Mouse (Mus musculus) forebrain, embryonic 13.5 days (tissue): ENCODE data around the gene 6030452D12Rik. TPM values are rescaled to one million over a fixed set of nuclear protein-coding genes. Genes with fewer than 3 reads are reported as not detected.

Experiments
- ATAC-seq: fragments of 200-750 bp; cut with Nextera tagmentation; 2 replicates; pipeline ENCODE4 v1.8.0; 2017
- H3K27ac ChIP-seq: fragments of 300-500 bp; sonication (generic); 2 replicates; pipeline ENCODE4 v1.5.1; 2015; ENCODE audit warnings: inconsistent platforms, mild to moderate bottlenecking, moderate library complexity
- H3K27me3 ChIP-seq: fragments of 300-500 bp; sonication (generic); 2 replicates; pipeline ENCODE4 v1.6.1; 2015; ENCODE audit warnings: mild to moderate bottlenecking, inconsistent platforms
- H3K36me3 ChIP-seq: fragments of 300-500 bp; sonication (generic); 2 replicates; pipeline ENCODE4 v1.6.1; 2015; ENCODE audit warnings: mild to moderate bottlenecking, inconsistent platforms; ENCODE audit not compliant: poor library complexity, severe bottlenecking
- H3K4me1 ChIP-seq: fragments of 300-500 bp; sonication (generic); 2 replicates; pipeline ENCODE4 v1.6.1; 2015; ENCODE audit warnings: inconsistent platforms
- H3K4me2 ChIP-seq: fragments of 300-500 bp; sonication (generic); 2 replicates; pipeline ENCODE4 v1.6.1; 2015; ENCODE audit warnings: inconsistent platforms, mild to moderate bottlenecking, moderate library complexity
- H3K4me3 ChIP-seq: fragments of 300-500 bp; sonication (generic); 2 replicates; pipeline ENCODE4 v1.5.1; 2015; ENCODE audit warnings: mild to moderate bottlenecking, inconsistent platforms
- H3K9ac ChIP-seq: fragments of 300-500 bp; sonication (generic); 2 replicates; pipeline ENCODE4 v1.6.1; 2015; ENCODE audit warnings: mild to moderate bottlenecking, inconsistent platforms
- H3K9me3 ChIP-seq: fragments of 300-500 bp; sonication (generic); replicated peaks from 2 replicates; pipeline ENCODE4 v1.6.1; 2016; ENCODE audit warnings: inconsistent platforms
- WGBS: fragments of 180-500 bp; shearing (Covaris S2); methylation state at CpG from one replicate; pipeline ENCODE4 v1.1.7; 2015; 5-methylcytosine and 5-hydroxymethylcytosine counted together
- polyA plus RNA-seq: library from polyadenylated mRNA; unstranded; fragments of >200 nt; fragmentation: Nextera tagmentation; extraction: Ambion mirVana; gene quantifications from 2 replicates; pipeline ENCODE4 v1.2.1, GENCODE M21; 2015

Gene 6030452D12Rik
- polyA plus RNA-seq: not detected in 2 replicates

DNA sequence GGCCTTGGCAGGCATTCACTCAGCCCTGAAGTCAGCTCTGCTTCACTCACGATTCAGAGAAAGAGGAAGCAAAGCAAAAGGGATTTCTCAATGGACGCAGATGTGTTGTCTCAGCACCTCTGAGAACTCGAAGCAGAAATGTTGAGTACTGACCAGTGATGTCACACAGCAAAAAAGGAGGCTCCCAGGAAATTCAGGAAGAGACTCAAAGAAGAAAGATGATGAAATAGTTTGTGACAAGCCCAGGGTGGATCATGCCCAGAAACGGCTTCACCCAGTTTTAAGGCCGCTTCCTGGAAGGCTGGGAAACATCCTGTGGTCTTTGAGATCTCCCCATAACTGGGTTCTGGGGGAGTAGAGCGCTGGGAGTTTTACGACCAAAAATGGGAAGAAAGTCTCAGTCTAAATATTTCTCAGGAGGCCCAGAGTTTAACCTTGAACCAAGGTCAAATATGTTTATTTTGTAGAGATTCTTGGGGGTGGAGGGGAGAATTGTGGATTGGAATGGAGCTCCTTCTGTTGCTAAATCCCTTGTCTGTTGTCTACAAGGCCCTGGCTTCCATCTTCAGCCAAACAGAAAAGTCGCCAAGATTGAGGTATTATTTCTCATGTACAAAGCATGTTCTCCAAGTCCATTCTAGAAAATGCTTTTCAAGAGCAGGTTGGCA, at the start of gene 6030452D12Rik:
Gene 6030452D12Rik, plus strand, starts transcription at position 505 of the 668 bp plus-strand sequence.
- no peak for ATAC-seq
- Histone ChIP-seq H3K27me3 (peaks cover 4% of the 10 kb centered on the region; the same call in 1 of the 2 replicates), H3K4me1 (no peaks in the 10 kb centered on the region), H3K4me3 (no peak within 1 kb of the TSS), H3K9ac (no peak within 1 kb of the TSS), H3K36me3 (no peaks in the 10 kb centered on the region), H3K27ac (no peak within 1 kb of the TSS), H3K9me3 (no peaks in the 10 kb centered on the region), H3K4me2 (no peak within 1 kb of the TSS)
- WGBS: 85% methylated on average over 8 of the region's 8 CpGs

DNA sequence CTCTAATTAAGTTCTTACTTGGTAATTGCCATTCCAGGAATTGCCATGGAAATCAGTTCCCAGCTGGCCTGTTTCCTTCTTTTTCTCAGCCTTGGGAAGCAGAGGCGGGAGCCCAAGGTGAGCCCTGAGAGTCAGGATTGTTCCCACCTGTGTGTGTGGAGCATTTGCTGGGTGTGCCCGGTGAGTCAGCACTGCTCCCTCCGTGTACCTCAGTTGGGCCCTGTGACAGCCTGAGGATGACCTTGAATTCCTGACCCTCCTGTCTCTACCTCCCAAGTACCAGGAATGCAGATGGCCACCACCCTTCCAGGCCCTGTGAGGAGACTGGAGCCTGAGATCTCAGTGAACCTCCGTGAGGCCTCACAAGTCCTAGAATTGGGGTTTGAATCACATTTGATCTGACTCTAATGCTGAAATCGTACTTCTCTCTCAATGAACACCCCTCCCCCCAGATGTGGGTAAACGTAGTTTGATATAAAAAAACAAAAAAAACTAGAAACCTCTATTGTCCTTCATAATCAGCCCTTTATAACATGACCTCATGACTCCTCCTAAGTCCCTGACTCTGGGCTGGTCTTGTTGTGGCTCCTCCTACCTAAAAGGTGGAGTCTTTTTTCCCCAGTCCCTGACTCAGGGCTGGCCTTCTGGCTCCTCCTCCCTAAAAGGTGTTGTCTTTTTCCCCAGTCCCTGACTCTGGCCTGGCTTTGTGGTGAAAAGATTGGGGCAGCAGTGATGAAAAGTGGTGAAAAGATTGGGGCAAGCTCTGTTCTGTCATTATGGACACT, 48.8 kb upstream of the 6030452D12Rik start:
- H3K27ac ChIP-seq: no peak overlapping the region
- no peak overlapping the region for H3K9ac ChIP-seq
- no peaks in the 10 kb centered on the region; the same call in 1 of the 2 replicates for H3K9me3 ChIP-seq
- no peak for ATAC-seq
- H3K4me3 ChIP-seq: no peak overlapping the region
- H3K36me3 ChIP-seq: no peaks in the 10 kb centered on the region
- H3K4me1 ChIP-seq: no peaks in the 10 kb centered on the region
- 74% methylated on average over 6 of the region's 6 CpGs for WGBS
- H3K27me3 ChIP-seq: no peaks in the 10 kb centered on the region
- no peak overlapping the region for H3K4me2 ChIP-seq

DNA sequence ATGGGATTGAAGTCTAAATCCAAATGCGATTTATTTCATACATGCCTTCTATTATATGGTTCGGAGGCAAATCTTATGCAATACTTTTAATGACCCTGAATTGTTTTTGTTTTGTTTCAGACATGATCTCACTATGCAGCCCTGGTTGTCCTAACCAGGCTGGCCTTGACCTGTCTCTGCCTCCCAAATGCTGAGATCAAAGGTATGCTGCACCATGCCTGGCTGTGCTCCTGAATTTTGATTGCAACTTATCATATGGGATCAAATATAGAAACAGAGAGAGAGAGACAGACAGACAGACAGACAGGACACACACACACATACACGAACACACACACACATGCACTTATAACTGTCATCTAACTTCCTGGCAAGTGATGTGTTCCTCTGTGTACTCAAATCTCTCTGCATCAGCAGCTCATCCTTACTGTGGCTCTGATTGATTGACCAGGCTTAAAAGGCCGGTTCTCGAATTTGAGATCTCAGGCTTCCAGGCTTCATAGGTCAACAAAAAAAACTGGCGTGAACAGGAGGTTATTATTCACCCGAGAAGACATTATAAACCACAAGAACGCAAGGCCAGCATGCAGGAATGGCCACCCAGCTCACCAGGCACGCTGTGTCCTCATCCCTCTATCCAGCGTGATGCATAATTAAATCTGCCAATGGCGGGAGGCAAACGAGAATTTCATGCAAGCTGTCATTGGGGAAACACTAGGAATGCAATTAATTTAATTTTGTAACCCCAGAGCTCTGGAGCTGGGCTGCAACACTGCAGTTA, 47.4 kb upstream of the 6030452D12Rik start:
- Histone ChIP-seq H3K9ac (no peak overlapping the region), H3K27ac (no peak overlapping the region), H3K27me3 (no peaks in the 10 kb centered on the region), H3K4me1 (no peaks in the 10 kb centered on the region), H3K36me3 (no peaks in the 10 kb centered on the region), H3K4me3 (no peak overlapping the region), H3K9me3 (no peaks in the 10 kb centered on the region; the same call in 1 of the 2 replicates), H3K4me2 (no peak overlapping the region)
- WGBS: 77% methylated on average over 12 of the region's 12 CpGs
- ATAC-seq: no peak

DNA sequence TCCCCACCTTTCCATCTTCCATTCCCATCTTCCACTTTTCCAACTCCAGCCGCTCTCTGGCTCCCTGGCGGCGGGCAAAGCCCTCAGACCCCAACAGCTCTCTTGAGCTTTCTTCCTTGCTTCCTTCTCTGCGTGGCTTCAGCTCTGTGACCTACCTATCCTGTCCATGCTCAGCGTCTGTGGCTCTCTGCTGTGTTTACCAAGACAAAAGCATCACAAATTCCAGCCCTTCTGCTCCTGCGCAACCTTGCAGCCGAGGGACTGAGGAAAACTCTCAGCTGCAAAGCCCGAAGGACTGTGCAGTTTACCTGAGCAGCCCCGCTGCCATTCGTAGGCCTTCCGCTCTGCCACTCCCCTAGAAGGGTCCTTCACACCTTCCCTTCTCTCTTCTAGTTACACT, 46.3 kb upstream of the 6030452D12Rik start:
- Histone ChIP-seq H3K4me2 (no peak overlapping the region), H3K27ac (no peak overlapping the region), H3K36me3 (no peaks in the 10 kb centered on the region), H3K9ac (no peak overlapping the region), H3K4me3 (no peak overlapping the region), H3K27me3 (no peaks in the 10 kb centered on the region), H3K4me1 (no peaks in the 10 kb centered on the region), H3K9me3 (no peaks in the 10 kb centered on the region; the same call in 1 of the 2 replicates)
- WGBS: 75% methylated on average over 11 of the region's 11 CpGs
- ATAC-seq: no peak

DNA sequence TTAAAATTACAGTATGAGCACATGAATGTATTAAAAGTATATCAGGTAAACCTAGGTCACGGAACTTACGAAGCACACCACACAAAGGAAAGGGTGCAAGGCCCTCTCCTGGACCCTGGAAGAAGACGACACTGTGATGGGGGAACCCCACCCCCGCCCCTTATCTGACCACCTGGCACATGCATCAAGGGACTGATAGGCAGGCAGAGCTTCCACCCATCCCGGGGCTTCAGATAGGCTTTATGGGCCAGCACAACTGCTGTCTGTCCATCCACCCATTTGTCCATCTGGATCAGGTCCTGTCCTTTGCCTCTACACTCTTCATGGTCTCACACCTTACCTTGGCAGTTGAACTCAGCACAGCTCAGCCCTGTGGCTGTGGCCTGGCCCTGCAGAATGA, 38.2 kb upstream of the 6030452D12Rik start:
- H3K4me1 ChIP-seq: no peaks in the 10 kb centered on the region
- H3K36me3 ChIP-seq: no peaks in the 10 kb centered on the region
- H3K9me3 ChIP-seq: no peaks in the 10 kb centered on the region
- no peak overlapping the region for H3K27ac ChIP-seq
- H3K27me3 ChIP-seq: no peaks in the 10 kb centered on the region
- WGBS: 91% methylated on average over 5 of the region's 5 CpGs
- no peak overlapping the region for H3K9ac ChIP-seq
- ATAC-seq: no peak
- no peak overlapping the region for H3K4me3 ChIP-seq
- no peak overlapping the region for H3K4me2 ChIP-seq

DNA sequence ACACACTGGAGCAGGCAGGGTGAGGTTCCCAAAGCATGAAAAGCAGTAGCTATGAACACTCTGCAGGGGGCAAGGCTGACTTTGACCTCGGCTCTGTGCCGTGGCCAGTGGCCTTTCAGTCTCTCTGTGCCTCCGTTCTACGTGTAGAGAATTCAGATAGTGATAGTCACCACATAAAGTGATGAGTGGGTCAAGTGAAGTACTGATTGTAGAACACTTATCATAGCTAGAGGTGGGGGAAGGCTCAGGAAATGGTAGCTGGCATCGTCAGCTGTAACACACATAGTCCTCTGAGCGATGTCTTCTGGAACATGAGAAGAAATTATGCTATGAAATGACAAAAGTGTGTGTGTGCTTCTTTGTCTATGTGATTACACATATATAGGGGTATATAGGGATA, 36.5 kb upstream of the 6030452D12Rik start:
- Histone ChIP-seq H3K4me1 (no peaks in the 10 kb centered on the region), H3K4me2 (no peak overlapping the region), H3K9me3 (no peaks in the 10 kb centered on the region), H3K4me3 (no peak overlapping the region), H3K9ac (no peak overlapping the region), H3K27me3 (no peaks in the 10 kb centered on the region), H3K36me3 (no peaks in the 10 kb centered on the region), H3K27ac (no peak overlapping the region)
- ATAC-seq: no peak
- WGBS: 88% methylated on average over 6 of the region's 6 CpGs

DNA sequence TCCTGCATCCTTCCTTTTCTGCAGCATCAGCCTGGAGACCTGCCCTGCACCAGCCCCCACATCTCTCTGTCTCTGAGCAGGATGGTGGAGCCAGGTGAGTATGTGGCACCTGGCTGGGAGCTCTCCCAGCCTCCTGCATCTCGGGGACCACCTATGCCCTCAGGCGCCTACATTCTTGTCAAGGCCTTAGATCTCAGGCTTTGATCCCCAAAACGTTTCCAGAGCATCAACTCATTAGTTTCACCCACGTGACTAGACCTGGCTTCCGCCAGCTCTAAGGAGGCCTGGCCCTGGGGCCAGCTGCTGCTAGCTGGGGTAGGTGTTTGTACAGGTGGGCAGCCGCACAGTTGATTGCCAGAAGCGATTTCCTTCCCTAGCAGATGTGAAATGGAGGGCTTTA, 30.8 kb upstream of the 6030452D12Rik start:
- Histone ChIP-seq H3K27me3 (no peaks in the 10 kb centered on the region), H3K4me3 (no peak overlapping the region), H3K27ac (no peak overlapping the region), H3K9ac (no peak overlapping the region), H3K9me3 (no peaks in the 10 kb centered on the region), H3K36me3 (no peaks in the 10 kb centered on the region), H3K4me2 (no peak overlapping the region), H3K4me1 (no peaks in the 10 kb centered on the region)
- WGBS: 62% methylated on average over 7 of the region's 7 CpGs
- no peak for ATAC-seq

DNA sequence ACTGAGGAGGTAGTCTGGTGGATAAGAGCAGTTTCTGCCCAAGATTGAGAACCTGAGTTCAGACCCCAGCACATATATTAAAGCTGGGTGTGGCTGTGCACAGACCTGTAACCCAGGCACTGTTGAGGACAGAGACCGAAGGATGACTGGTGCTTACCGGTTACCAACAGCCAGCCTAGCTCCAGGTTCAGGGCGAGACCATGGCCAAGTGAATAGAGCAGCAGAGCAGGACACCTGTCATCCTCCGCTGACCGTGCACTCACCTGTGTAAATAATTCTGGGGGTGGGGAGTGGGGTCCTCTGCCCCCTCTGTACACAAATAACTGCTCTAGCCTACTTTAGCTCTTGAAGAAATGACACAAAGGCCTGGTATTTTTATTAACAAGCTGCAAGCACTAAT, 26.3 kb upstream of the 6030452D12Rik start:
- Histone ChIP-seq H3K9me3 (no peaks in the 10 kb centered on the region), H3K4me3 (no peak overlapping the region), H3K4me1 (no peaks in the 10 kb centered on the region), H3K9ac (no peak overlapping the region), H3K4me2 (no peak overlapping the region), H3K27ac (no peak overlapping the region), H3K27me3 (no peaks in the 10 kb centered on the region), H3K36me3 (no peaks in the 10 kb centered on the region)
- WGBS: 90% methylated on average over 5 of the region's 5 CpGs
- no peak for ATAC-seq

DNA sequence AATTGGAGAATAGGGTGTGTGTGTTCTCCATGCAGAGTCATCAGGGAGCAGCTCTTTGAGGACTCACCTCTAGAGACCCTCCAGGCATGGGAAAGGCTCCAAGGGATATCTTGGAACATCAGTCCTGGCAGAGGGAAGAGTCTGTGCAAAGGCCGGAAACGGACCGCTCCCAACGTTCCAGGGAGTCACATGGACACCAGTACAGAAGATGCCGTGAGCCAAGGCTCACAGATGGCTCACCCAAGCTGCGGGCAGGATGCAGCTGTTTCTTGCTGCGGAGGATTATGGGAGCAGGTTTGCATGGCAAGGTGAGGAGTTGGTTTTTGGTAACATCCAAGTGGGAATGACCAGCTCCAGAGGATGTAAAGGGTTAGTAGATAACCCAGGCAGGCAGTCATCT, 3.9 kb downstream of the 6030452D12Rik start:
- H3K4me2 ChIP-seq: no peak overlapping the region
- H3K4me1 ChIP-seq: peaks cover 15% of the 10 kb centered on the region
- H3K36me3 ChIP-seq: no peaks in the 10 kb centered on the region
- 94% methylated on average over 7 of the region's 7 CpGs for WGBS
- H3K9ac ChIP-seq: no peak overlapping the region
- no peaks in the 10 kb centered on the region for H3K9me3 ChIP-seq
- H3K27ac ChIP-seq: no peak overlapping the region
- ATAC-seq: no peak
- H3K4me3 ChIP-seq: no peak overlapping the region
- peaks cover 40% of the 10 kb centered on the region for H3K27me3 ChIP-seq

DNA sequence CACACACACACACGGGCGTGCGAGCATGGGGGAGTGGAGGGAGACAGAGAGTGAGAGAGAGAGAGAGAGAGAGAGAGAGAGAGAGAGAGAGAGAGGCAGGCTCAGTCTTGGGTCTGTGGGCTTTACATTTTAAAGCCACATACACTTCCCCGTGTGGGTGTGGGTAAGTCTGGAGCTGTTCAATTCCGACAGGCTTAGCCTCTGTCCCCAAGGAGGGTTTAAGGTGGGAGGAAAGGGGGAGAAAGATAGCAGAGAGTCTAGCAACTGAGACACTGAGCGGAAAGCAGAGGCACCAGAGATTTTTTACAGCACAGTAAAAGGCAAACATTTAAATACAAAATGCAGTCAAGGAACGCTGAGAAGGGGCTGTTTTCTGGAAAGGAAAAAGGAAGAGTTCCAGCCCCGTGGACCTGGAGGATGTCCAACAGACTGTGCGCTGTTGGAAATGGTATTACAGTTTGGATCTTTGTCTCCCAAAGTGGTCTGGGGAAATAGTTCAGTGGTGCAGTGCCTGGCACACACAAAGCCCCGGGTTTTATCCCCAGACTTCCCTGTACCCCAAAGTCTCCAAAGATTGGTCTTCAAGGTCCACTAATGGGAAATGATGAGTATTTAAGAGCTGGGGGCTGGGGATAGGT, 5.1 kb downstream of the 6030452D12Rik start:
- H3K9ac ChIP-seq: no peak overlapping the region
- whole genome bisulfite sequencing: 61% methylated on average over 10 of the region's 10 CpGs
- H3K27me3 ChIP-seq: peaks cover 52% of the 10 kb centered on the region

DNA sequence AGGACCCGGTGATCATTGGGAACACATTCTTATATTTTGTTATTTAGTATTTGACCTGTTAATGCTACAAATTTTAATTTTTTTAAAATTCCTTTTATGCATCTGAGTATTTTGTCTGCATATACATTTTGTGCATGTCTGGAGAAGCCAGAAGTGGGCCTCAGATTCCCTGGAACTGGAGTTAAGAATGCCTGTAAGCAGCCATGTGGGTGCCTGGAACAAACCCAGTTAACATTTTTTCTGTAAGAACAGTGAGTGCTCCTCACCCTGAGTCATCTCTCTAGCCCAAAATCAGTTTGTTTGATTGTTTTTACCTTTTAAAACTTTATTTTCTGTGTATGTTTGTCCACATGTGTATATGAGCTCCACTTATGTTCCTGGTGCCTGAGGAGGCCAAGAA, 5.8 kb downstream of the 6030452D12Rik start:
- Histone ChIP-seq H3K27me3 (peaks cover 59% of the 10 kb centered on the region), H3K4me3 (no peak overlapping the region)
- 95% methylated on average over 1 of the region's 1 CpGs for WGBS

More for the DNA sequence above, 5.1 kb downstream of the 6030452D12Rik start:
- H3K4me2 ChIP-seq: no peak overlapping the region
- ATAC-seq: no peak
- no peaks in the 10 kb centered on the region for H3K9me3 ChIP-seq
- H3K4me1 ChIP-seq: peaks cover 19% of the 10 kb centered on the region
- no peak overlapping the region for H3K4me3 ChIP-seq
- no peak overlapping the region for H3K27ac ChIP-seq
- H3K36me3 ChIP-seq: no peaks in the 10 kb centered on the region

More for the DNA sequence above, 5.8 kb downstream of the 6030452D12Rik start:
- Histone ChIP-seq H3K27ac (no peak overlapping the region), H3K4me1 (peaks cover 25% of the 10 kb centered on the region), H3K4me2 (no peak overlapping the region), H3K36me3 (no peaks in the 10 kb centered on the region), H3K9me3 (no peaks in the 10 kb centered on the region), H3K9ac (no peak overlapping the region)
- ATAC-seq: no peak
